8 mouse cellular contexts compared by ENCODE assay signal in genomic region chr16:5147037-5147385, GRCm38 (mm10). TPM values are rescaled to one million over a fixed set of nuclear protein-coding genes. Genes with fewer than 3 reads are reported as not detected.
DNase-seq lines count a peak whose midpoint lies in the region; ATAC-seq and TF ChIP-seq lines count a peak whose summit lies in the region.

Gene Sec14l5, plus strand, starts transcription at chr16:5147109.

- no peak for TF ChIP-seq CTCF in heart, adult 2 months (IDR thresholded peaks at IDR 0.05)
- no peak for TF ChIP-seq CTCF in testis, adult 2 months (IDR thresholded peaks at IDR 0.05; ENCODE audit: control insufficient read depth, insufficient read depth, insufficient replicate concordance, low read depth, low read length)

- intact Hi-C loops in heart, adult 2 months (cut with DNase I): loop anchor here (2.0 to 5.0 kb wide), 2 partner anchors 48 to 90 kb away; no protein-coding TSS in a partner anchor
- intact Hi-C loops in heart, postnatal 14 days (cut with DNase I): loop anchor here (2.0 to 10.0 kb wide), 3 partner anchors 42 to 512 kb away; partner anchors contain the start of genes Dnaja3, Ubn1 and Vasn

- no peak for DNase-seq in heart, adult 2 months
- DNase-seq in heart, postnatal 14 days: no peak
- no peak for DNase-seq in testis, postnatal 14 days (ENCODE audit: low spot score)
- DNase-seq in ovary, postnatal 14 days (ENCODE audit: low spot score): no peak

- ATAC-seq in limb, embryonic 15.5 days (ENCODE audit: insufficient number of reproducible peaks, low FRiP score, low TSS enrichment, low read depth): no peak
- no peak for ATAC-seq in CD4-positive, CD25-positive, alpha-beta regulatory T cell, adult 4 months
- ATAC-seq in inflammation-experienced regulatory T-cells, adult 6 months: no peak

- 0 out of 2 replicates have a peak within 1 kb of the TSS, but pooled peaks have one; percentile 7 for H3K9ac ChIP-seq in heart, adult 2 months (ENCODE audit: low read depth, low read length)
- H3K9ac ChIP-seq in limb, embryonic 15.5 days: 0 out of 2 replicates have a peak within 1 kb of the TSS, but pooled peaks have one; percentile 15

- H3K36me3 ChIP-seq in heart, adult 2 months (ENCODE audit: control insufficient read depth, insufficient read depth, low read length): no peaks in the 10 kb centered on the region
- H3K36me3 ChIP-seq in testis, adult 2 months (ENCODE audit: control insufficient read depth, insufficient read depth, low read length): no peaks in the 10 kb centered on the region
- H3K36me3 ChIP-seq in limb, embryonic 15.5 days: no peaks in the 10 kb centered on the region

- H3K27me3 ChIP-seq in heart, adult 2 months (ENCODE audit: control insufficient read depth, insufficient read depth, low read length): no peaks in the 10 kb centered on the region
- H3K27me3 ChIP-seq in testis, adult 2 months (ENCODE audit: control insufficient read depth, insufficient read depth, low read length): no peaks in the 10 kb centered on the region
- H3K27me3 ChIP-seq in limb, embryonic 15.5 days: peaks cover 34% of the 10 kb centered on the region

- peak within 1 kb of the TSS; percentile 28 for H3K4me3 ChIP-seq in heart, adult 2 months
- peak within 1 kb of the TSS; percentile 50 for H3K4me3 ChIP-seq in testis, adult 2 months (ENCODE audit: control insufficient read depth, low read depth, low read length)
- peak within 1 kb of the TSS; percentile 34 for H3K4me3 ChIP-seq in limb, embryonic 15.5 days

- peak within 1 kb of the TSS; percentile 52 for H3K4me2 ChIP-seq in limb, embryonic 15.5 days

- no peak for TF ChIP-seq EP300 in heart, adult 2 months (IDR thresholded peaks at IDR 0.05; ENCODE audit: insufficient read depth, low read depth, low read length)

- 11% methylated on average over 13 of the region's 13 CpGs for WGBS in heart, adult 2 months
- WGBS in limb, embryonic 15.5 days: 16% methylated on average over 13 of the region's 13 CpGs

- TF ChIP-seq POLR2A in heart, adult 2 months (IDR thresholded peaks at IDR 0.05; ENCODE audit: insufficient read depth, low read depth, low read length): no peak
- no peak for TF ChIP-seq POLR2A in testis, adult 2 months (IDR thresholded peaks at IDR 0.05; ENCODE audit: control insufficient read depth, low read depth, low read length)

- 0 out of 2 replicates have a peak, but pooled peaks cover 1% of the 10 kb centered on the region for H3K4me1 ChIP-seq in heart, adult 2 months (ENCODE audit: control insufficient read depth, insufficient read depth, low read length)
- peaks cover 8% of the 10 kb centered on the region for H3K4me1 ChIP-seq in testis, adult 2 months (ENCODE audit: control insufficient read depth, insufficient read depth, low read length)
- H3K4me1 ChIP-seq in limb, embryonic 15.5 days: peaks cover 13% of the 10 kb centered on the region

- H3K27ac ChIP-seq in heart, adult 2 months: no peak within 1 kb of the TSS
- no peak within 1 kb of the TSS for H3K27ac ChIP-seq in testis, adult 2 months (ENCODE audit: control insufficient read depth, insufficient read depth, low read depth, low read length)
- H3K27ac ChIP-seq in limb, embryonic 15.5 days: no peak within 1 kb of the TSS

- no peaks in the 10 kb centered on the region for H3K9me3 ChIP-seq in limb, embryonic 15.5 days

- no peaks in the 10 kb centered on the region for H3K79me2 ChIP-seq in heart, adult 2 months (replicated peaks; ENCODE audit: control insufficient read depth, insufficient read depth, low read length)

RNA-seq across cellular contexts. Expression of gene Sec14l5, which starts in this region (rescaled TPM):
- under 1 TPM; 0.73 to 0.78 TPM for total RNA-seq in heart, adult 2 months (2021)
- polyA plus RNA-seq in heart, adult 2 months (2012; rRNA removed): 2.1 and 4.3 TPM in 2 replicates
- under 1 TPM; 0.36 to 0.41 TPM for total RNA-seq in heart, postnatal 14 days (2021)
- polyA plus RNA-seq in testis, adult 2 months (2012; rRNA removed): 0.06 and 0.07 TPM in 2 replicates
- polyA plus RNA-seq in limb, embryonic 15.5 days (2015; fragmentation: Nextera tagmentation; extraction: Ambion mirVana): 0.09 and 0.29 TPM in 2 replicates
- not detected for polyA plus RNA-seq in CD4-positive, CD25-positive, alpha-beta regulatory T cell, adult 4 months (2017; shearing (Covaris generic))
- not detected for polyA plus RNA-seq in inflammation-experienced regulatory T-cells, adult 6 months (2017; shearing (Covaris generic))
